Mouse (Mus musculus): ENCODE results near the gene Fstl3.

The Fstl3 gene

GRCm38 (mm10) chr10:79811736-79812637 lies 34.9 kb downstream of the Fstl3 start:
- DNase-seq (ENCODE audit: low spot score) = peak; percentile 85

DNA sequence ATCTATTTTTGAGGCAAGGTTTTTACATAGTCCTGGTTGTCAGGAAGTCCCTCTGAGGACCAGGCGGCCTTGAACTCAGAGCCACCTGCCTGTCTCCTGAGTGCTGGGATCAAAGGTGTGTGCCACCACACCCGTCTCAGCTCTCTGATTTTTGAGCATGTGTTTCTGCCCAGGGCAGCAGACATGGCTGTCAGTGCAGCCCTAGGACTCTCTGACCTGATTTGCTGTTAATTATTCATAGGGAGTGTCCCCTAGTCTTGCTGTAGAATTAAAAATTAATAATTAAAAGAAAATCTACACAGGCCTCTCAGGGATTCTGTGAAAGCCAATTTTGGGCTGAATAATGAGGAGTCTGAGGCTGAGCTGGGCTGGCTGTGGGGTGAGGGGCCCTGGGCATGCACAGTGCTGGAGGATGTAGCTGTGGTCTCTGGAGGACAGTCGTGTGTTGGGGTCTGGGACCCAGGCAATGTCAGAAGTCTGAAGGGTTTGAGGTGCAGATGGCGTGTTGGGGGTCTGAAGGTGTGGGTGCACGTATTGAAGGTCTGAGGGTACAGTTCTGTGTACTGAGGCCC lies 37.3 kb downstream of the Fstl3 start:
- DNase-seq (ENCODE audit: low spot score) = no peak

- no peak for DNase-seq (ENCODE audit: low spot score)
Measured at GRCm38 (mm10) chr10:79815671-79816494, 38.8 kb downstream of the Fstl3 start.

- no peak for DNase-seq (ENCODE audit: low spot score)
Measured at GRCm38 (mm10) chr10:79817111-79817510, 40.0 kb downstream of the Fstl3 start.

DNA sequence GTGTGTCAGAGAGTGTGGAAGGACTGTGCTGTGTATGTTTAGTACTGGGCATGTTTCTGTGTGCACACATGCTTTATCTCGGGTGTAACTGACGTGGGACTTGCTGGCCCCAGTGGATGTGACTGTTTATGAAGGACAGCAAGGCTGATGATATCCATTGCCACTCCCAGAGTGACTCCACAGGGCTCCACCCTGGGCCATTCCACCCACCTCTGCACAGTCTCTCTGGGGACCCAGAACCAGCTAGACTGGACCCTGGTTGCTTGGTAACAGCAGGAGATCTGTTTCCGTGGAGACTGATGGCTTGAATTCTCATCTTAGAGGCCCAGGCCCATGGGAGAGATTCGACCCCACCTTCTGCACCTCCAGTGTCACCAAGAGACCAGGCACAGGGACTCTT lies 41.2 kb downstream of the Fstl3 start:
- no peak for DNase-seq (ENCODE audit: low spot score)

- DNase-seq (ENCODE audit: low spot score) = no peak
Measured at GRCm38 (mm10) chr10:79819606-79820005, 42.5 kb downstream of the Fstl3 start.

- DNase-seq (ENCODE audit: low spot score) = no peak
Measured at GRCm38 (mm10) chr10:79820277-79820676, 43.2 kb downstream of the Fstl3 start.

GRCm38 (mm10) chr10:79820782-79821181 lies 43.7 kb downstream of the Fstl3 start, which contains the start of gene Misp:
TSS of gene Misp (plus strand) at chr10:79820989.
- DNase-seq (ENCODE audit: low spot score) = no peak

- DNase-seq (ENCODE audit: low spot score) = no peak
Measured at GRCm38 (mm10) chr10:79821731-79822130, 44.7 kb downstream of the Fstl3 start.

- no peak for DNase-seq (ENCODE audit: low spot score)
Measured at GRCm38 (mm10) chr10:79822372-79822771, 45.3 kb downstream of the Fstl3 start.

DNA sequence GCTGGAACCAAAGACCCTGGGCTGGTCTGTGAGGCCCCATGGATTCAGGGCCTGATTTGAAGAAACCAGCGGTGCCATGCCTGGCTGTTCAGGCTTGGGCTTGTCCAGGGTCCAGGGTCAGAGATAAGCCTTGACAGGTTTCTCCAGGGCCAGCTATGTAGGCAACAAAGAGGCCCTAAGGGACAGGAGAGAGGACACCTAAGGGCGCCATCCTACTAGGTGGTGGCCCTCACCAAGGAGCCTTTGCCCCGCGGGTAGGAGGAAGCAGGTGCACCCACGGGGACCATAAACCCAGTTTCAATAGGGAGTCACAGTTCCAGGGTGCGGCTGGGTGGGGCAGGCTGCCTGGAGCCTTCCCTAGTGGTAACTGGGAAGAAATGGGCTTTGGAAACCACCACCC lies 45.9 kb downstream of the Fstl3 start:
- DNase-seq (ENCODE audit: low spot score) = no peak

GRCm38 (mm10) chr10:79824413-79824812 lies 47.3 kb downstream of the Fstl3 start:
- DNase-seq (ENCODE audit: low spot score) = no peak

DNA sequence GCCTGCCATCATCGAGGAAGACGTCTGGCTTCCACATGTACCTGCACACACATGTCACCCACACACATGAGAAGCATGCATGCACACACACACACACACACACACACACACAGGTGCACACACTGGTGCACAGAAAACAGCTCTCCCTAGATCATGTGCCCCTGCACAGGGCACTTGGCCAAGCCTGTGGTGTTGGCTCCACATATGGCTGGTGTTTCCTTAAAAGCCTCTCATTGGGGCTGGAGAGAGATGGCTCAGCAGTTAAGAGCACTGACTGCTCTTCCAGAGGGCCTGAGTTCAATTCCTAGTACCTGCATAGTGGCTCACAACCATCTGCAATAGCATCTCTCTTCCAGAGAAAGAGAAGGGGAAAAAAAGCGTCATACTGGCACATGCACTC lies 54.5 kb downstream of the Fstl3 start:
- no peak for DNase-seq (ENCODE audit: low spot score)
